Mouse (Mus musculus) granulocyte monocyte progenitor cell, adult 5-6 weeks (primary cell): ENCODE data around the gene Med24. TPM values are rescaled to one million over a fixed set of nuclear protein-coding genes. Genes with fewer than 3 reads are reported as not detected.
A peak's percentile ranks its signal among the peaks of the same experiment; 100 is the strongest.

Experiments used
- ATAC-seq: replicated peaks from 2 replicates; pipeline ENCODE4 v1.8.0; 2016; ENCODE audit warnings: mild to moderate bottlenecking, moderate TSS enrichment, inconsistent platforms; ENCODE audit not compliant: poor library complexity, severe bottlenecking
- total RNA-seq, 2 experiments: library from RNA; stranded (forward) in 1 of 2; stranded (reverse) in 1 of 2; fragments of 200-712, 200-1000 nt in 1 of 2; fragments of >200 nt in 1 of 2; fragmentation: Nextera tagmentation in 1 of 2; gene quantifications; 2 replicates each; pipeline ENCODE4 v1.2.3; 2014 to 2017

Med24 gene
- total RNA-seq (2014; fragmentation: Nextera tagmentation): 57.3 and 68.2 TPM in 2 replicates
- total RNA-seq (2017): 37.6 and 42.6 TPM in 2 replicates

DNA sequence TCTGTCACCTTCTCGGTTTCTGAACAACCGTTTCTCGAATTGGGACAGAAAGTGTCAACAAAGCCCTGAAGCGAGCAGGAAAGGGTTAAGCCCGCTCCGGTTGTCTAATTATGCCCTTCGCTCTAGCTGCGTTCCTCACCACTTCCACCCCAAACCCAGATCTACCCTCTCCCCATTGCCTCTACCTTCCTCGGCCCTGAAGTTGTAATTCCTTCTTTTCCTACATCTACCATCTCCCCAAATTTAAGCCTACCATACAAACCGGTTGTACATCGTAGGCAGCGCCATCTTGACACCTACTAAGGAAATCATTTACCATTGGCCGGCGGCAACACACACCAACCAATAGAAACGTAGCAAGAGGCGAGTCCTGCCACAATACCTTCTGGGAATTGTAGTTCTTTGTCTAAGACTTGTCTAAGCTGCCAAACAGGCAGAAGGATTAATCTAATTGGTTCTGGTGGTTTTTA is at the start of gene Med24:
Gene Med24 (minus strand): TSS at position 317 of the 470 bp plus-strand sequence.
- ATAC-seq: peak; percentile 100

DNA sequence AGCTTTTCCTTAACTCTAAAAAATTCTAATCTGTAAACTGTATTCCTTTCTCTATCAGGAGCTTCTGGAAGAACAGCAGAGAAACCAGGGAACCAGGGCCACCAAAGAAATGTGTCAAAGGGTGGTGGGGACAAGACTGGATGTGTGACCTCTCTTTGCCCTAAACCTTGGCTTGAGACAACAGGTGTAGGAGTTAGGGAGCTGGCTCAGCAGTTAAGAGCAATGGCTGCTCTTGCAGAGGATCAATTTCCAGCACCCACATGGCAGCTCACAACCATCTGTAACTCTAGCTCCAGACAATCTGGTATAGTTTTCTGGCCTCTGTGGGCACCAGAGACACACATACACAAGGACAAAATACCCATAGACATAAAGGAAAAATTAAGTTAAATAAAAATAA is 48.7 kb upstream of the Med24 start:
- no peak for ATAC-seq

DNA sequence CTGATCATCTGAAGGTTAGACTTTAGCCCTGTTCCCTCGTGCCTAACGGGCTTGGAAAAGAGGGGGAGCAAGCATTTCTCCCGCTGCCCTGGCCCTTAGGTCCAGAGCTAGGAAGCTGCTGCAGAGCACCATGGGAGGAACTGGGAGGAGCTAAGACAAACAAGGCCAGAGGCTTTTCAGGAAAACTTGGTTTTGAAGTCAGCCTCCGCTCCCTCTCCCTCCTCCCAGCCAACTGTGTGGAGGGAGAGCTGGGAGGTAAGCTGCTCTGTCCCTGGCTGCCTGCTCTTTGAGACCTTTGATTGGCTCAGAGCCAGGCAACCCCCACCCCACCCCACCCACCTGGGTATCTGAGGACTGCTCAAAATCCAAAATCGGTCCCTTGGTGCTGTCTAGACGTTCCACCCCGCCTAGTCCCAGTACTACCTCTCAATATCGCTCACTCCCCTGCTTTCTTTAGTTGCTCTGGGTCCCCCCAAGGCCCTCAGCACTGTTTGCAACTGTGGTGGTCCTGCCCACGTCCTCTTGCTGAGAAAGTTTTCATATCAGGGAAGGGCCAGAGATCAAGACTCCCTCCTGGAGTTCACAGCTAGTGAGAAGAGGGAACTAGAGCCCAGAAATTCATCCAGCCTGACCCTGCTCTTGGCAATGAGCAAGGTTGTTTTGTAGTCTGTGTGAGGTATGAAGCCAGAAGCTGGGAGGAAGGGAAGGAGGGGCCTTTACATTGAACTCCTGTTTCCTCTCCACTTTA is 47.8 kb upstream of the Med24 start:
- no peak for ATAC-seq

DNA sequence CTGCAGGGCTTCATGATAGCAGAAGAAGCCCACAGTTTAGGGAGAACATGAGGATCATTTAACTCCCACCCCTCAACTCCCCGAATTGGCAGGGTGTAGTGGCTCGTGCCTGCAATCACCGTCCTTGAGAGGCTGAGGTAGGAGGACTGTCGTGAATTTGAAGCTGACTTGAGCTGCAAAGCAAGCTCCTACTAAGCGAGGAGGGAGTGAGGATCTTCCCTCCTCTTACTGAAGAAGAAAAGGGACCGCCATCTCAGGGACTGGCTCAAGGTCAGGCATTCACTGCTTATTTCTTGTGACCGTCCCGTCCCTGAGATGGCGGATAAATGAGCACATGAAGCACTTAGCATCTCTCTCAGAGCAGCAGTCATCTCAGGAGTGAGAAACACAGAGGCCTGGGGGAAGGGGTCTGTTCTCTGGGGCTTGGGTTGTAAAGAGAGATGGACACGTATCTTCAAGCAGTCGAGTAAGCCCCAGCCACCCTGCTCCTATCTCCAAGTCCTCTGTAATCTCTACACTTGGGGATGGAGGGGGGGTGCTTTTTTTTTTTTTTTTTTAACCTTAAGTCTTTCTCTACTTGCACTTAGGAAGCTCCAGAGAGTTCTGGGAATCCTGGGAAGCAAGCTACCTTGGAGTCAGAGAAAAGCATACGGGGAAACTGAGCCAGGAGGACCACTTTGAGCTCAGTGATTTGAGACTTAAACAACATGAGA is 47.0 kb upstream of the Med24 start:
- no peak for ATAC-seq

DNA sequence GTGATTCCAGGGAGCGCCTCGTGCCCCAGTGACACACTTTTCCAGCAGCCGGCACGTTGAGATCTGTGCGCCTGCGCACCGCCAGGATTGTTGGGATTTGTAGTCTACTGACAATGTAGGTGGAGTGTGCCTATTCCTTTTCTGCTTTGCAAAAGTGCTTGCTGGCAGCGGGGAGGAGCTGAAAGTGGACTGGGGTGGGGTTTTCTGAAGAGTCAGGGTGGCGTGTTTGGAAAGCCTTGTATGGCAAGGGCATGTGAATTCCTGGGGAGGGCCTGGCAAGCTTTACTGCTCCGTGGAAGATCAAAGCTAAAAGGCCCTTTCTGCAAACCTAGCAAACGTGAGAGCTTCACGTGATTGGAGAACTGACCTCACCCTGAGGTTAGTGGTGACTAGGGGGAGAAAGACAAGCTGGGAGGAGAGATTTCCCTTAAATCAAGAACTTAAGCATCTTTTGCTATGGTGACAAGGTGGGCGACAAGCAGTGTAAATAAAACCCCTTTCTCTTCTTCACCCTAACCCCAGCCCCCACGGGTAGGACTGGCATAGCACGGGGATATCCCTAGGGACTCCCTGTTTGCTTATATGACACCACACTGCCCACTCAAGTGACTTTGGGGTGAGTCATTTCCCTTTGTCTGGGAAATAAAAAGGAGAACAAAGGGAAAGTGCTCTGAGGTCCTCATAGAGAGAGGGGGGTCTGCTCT is 46.3 kb upstream of the Med24 start:
- ATAC-seq: peak; percentile 58

DNA sequence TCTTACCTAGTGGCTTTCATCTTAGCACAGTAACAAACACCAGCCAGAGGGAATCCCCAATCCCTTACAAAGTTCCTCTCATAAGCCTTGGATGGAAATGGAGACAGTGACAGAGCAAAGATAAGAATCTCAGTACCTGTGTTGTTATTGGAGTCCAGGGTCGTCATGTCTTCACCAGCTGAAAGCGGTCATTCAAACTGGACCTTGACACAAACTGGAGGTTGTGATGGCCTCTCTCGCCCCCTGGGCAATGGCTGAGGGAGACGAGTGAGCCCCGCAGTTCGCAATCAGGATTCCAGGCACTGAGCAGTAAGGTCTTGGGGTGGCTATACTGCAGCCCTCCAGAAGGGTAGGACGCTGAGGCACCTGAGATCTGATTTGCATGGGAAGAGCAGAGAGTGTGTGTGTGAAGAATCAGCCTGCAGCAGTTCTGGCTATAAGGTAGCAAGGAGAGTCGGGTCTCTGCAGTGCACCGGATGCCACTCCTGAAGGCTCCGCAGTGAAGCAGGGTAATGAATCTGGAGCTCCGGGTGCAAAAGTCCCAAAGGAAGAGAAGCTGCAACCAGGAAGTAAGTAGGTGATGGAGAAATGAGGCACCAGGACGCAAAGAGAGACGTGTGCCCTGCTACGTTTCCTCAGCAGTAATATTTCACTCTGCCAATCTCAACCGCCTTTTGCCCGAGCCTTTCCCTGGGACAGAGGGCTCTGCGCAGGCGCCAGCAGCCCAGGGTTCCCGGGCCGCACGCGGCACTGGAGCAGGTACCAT is 45.5 kb upstream of the Med24 start, which contains the start of gene Nr1d1:
Gene Nr1d1 (minus strand): TSS at position 752 of the 766 bp plus-strand sequence.
- no peak for ATAC-seq

DNA sequence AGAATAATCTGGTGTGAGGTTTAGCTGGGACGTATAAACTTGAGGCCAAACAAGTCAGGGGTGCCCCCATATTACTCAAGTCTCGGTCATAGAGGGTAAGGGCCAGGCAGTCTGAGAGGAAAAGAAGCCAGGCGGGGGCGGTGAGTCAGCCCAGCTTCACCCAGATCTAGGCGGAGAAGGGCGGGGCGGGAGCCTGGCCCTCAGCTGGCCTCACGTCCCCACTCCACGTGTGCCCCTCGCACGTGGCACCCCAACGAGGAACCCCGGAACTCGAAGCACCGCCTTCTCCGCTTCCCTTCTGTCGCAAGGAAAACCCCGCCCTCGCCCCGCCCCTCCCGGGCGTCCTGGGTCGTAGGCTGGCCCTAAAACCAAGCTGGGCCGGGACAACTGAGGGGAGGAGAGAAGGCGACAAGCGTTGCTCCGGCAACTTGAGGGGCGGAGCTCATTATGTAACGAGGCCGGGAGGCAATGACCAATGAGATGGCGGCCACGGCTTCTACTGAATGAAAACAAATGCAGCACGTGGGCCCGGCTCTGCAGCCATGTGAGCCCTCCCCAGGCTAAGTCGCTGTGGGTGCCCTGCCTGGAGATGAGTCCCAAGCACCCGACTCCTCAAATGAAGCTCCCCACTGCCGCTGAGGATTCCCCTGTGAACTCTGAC is 44.5 kb upstream of the Med24 start:
- peak; percentile 75 for ATAC-seq

DNA sequence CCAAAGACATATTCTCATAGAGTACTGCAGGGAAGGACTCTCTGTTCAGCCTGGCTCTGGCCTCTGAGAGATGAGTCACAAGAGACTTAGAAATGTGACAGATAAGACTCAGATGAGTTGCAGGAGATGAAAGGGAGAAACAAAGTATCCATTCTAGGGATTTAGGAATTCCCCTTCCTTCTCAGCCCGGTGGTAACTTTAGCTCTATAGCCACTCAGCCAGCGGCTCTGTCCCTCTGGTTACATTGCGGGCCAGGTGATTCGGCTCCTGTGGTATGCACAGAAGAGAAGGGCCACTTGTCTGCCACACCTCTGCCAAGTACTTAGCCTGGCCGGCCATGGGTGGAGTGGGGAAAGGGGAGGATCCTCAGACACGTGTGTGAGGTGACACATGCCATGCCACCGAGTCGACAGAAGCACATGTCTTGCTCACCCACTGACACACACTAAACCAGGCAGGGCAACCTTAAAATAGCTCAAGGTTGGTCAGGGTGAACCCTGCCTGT is 43.5 kb upstream of the Med24 start:
- ATAC-seq: no peak

DNA sequence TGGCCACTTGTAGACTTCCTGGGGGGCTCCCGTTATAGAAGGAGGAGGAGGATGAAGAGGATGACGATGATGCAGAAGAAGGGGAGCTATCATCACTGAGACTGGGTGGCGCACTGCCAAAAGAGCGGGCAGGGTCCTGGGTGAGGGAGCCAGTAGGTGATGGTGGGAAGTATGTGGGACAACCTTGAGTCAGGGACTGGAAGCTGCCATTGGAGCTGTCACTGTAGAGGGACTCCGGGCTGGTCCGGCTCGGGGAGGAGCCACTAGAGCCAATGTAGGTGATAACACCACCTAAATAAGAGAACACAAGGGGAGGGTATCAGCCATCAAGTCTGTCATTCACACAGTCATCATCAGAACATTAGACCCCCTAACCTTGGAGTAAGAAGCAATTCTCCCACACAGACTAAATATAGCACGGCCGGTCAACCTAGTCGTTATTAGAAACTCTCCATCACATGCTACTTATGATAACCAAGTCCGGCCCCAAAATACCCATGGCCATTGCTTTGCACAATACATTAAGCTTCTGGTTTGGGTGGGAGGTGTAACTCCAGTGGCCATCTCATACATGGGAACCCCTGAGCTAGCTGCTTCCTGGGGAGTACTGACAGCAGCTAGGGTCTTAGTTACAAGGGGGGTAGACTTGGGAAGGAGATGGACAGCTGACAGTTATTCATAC is 42.8 kb upstream of the Med24 start:
- ATAC-seq: no peak

DNA sequence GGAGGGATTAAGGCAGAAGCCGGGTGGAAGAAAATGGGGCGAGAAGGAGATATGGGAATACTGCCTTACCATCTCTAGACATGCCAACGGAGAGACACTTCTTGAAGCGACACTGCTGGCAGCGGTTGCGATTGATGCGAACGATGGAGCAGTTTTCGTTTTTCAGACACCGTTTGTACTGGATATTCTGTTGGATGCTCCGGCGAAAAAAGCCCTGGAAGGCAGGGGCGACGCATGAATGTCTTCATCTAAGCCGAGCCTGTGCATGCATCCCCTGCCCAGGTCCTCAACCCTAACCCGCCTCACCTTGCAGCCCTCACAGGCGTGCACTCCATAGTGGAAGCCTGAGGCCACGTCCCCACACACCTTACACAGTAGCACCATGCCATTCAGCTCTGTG is 41.9 kb upstream of the Med24 start:
- ATAC-seq: no peak

DNA sequence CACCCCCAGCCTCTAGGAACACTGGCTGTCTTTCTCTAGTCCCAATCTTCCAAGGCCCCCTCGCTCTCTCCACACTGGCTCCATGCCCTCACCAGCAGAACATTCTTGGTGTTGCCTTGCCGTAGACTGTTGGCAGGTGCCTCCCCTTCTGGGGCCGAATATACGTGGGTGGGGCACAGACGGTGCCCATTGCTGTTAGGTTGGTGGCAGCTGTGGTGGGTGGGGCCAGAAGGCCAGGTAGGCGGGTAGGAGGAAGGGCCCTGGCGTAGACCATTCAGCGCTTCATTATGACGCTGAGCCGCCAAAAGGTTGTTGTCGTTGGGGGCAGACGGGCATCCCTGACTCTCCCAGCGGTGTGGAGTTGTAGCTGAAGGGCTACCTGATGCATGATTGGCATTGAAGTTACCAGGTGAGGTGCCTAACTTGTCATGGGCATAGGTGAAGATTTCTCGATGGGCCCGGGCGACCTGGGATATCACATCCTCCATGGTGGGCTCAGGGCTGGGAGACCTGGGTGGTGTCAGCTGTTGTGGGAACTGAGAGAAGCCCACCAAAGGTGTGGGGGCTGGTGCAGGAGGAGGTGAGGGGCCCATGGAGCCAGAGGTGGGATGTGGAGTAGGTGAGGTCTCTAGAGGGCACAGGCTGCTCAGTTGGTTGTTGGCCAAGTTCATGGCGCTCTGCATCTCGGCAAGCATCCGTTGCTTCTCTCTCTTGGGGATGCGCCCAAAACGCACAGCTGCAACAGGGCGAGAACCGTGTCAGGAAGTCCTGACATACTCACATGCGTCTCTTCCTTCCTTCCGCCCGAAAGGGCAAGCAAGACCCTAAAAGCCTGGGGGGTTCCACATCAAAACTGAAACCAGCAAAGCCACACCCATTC is 41.1 kb upstream of the Med24 start:
- ATAC-seq: no peak

DNA sequence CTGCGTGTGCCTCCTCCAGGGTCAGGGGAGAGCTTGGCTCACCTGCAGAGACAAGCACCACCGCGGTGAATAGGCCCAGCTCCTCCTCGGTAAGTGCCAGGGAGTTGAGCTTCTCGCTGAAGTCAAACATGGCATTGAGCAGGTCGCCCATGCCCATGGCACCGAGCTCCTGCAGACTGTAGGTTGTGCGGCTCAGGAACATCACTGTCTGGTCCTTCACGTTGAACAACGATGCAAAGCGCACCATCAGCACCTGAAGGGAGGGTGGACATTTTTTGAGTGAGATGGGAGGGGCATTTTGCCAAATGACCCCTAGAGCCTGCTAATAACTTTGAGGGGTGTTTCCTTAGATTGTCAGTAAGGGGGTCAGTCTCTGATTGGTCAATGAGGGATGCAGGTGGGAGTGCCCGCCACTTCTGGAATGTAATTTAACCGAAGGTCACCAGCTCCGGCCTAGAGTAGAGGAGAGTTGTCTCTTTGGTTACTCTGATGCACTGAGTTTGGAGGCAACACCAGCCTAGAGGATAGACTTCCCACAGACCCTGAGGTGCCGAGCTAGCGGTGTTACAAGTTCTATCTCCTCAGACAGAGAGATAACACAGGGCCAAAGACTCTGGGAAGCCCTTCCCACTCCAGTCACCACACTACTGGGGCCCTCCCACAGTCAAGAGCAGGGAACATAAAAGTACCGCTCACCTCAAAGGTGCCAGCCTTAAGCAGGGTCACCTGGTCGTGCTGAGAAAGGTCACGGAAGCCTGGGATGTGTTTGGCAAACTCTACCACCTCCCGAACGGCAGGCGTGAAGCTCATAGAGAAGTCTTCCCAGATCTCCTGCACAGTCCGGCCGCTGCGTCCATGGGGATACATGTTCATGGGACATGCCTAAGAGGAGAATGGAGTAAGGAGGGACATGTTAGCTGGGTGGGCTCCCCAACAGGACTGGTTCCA is 40.0 kb upstream of the Med24 start:
- no peak for ATAC-seq

DNA sequence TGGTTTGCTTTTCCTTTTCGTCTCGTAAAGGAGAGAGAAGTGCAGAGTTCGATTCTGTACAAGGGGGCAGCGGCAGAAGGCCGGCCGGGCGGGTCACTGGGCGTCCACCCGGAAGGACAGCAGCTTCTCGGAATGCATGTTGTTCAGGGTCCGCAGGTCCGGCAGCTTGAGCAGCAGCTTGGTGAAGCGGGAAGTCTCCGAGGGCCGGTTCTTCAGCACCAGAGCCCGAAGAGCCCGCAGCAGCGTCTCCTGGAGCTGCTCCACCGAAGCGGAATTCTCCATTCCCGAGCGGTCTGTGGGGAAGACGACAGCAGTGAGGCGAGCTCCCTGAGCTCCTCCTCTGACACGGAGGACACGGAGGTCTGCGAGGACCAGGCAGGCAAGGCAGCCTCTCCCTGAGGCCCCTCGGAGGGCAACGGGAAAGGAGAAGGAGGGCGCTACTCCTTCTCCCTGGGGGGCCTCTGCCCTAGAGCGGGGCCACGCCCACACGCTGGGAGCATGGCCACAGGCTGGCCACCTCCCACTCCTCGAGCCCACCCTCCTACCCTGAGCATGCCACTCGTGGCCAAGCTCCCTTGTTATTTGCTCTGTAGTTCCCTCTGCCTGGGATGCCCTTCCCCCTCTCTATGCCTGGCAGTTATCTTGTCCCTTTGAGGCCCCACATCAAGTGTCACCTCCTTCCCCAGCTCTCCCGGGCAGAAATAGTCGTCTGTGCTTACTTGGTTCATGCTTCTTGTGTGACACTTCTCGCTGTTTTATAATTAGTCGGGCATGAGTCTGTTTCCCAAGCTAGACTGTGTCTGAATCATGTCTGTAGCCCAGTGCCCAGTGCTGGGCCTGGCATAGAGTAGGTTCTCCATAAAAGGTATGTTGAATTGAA is 39.1 kb upstream of the Med24 start:
- ATAC-seq: no peak

DNA sequence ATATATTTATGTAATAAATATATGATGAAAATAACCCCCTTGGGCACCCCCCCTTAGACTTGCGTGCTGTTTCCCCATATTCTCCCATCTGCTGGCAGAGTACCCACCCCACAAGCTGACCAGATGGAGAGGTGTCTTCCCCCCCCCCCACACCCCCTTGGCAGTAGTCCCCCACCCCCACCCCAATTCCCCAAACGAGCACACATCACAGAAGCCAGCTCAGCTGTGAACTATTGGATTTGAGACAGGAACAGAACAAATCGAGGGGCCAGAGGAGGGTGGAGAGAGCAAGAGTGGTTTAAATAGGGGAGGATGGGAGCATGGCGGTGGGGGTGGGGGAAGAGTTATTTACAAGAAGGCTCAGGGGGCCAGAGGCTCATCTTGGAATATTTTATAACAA is 38.5 kb upstream of the Med24 start:
- ATAC-seq: no peak

DNA sequence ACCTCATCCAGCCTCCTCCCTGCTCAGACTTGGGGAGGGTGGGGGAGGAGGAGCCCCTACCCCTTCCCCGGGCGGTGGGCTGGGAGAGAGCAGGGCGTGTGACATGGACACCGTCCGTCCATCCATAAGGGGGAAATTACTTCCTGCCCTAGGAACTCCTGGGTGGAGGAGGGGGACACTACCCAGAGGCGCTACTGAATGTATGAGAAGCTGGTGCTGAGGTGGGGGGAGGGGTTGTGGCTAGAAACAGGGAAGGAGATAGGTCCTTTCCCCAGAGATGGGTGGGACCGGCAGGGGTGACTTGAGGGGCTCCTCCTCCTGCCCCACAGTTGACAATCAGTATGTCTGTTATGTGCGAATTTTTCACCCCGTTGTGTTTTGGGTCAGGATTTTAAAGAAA is 38.0 kb upstream of the Med24 start:
- peak; percentile 60 for ATAC-seq

DNA sequence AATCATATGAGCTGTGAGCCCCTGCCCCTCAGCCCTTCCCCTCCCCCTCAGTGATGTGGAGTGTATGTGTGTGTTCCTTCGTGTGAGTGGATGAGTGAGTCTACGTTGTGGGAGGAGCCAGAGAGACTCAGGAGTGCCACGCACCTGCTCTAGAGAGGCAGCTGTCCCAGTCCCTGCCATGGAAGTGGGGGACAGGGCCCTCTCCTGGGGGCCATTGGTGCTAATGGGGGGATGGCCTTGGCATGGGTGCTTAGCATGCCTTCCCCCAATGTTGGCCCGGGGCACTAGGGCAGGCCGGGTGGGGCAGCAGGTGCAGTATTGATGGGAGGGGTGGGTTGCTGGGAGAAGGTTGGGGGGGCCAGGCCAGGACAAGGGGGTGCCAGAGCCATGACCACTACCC is 37.6 kb upstream of the Med24 start:
- no peak for ATAC-seq
